Mouse (Mus musculus): Measurements from ENCODE around the gene Tmprss11a. TPM values are rescaled to one million over a fixed set of nuclear protein-coding genes. Genes with fewer than 3 reads are reported as not detected.

The Tmprss11a gene
- not detected in 2 replicates for polyA plus RNA-seq (2014; fragmentation: Nextera tagmentation; extraction: Ambion mirVana)

- Histone ChIP-seq H3K9ac (replicated peaks; ENCODE audit: low read depth, low read length) (no peak within 1 kb of the TSS), H3K4me1 (ENCODE audit: control insufficient read depth, insufficient read depth, low read length) (no peaks in the 10 kb centered on the region), H3K4me3 (ENCODE audit: low read depth, low read length) (no peak within 1 kb of the TSS), H3K9me3 (ENCODE audit: control insufficient read depth, low read length) (no peaks in the 10 kb centered on the region), H3K27ac (ENCODE audit: low read depth, low read length) (no peak within 1 kb of the TSS), H3K36me3 (ENCODE audit: control insufficient read depth, insufficient read depth, low read length) (no peaks in the 10 kb centered on the region), H3K27me3 (ENCODE audit: control insufficient read depth, insufficient read depth, low read length) (no peaks in the 10 kb centered on the region), H3K4me2 (ENCODE audit: low read depth, low read length) (no peak within 1 kb of the TSS)
- no peak for ATAC-seq (ENCODE audit: low read depth)
- 75% methylated on average over 4 of the region's 4 CpGs for WGBS
Observed at GRCm38 (mm10) chr5:86468890-86469289, at the start of gene Tmprss11a. TSS of gene Tmprss11a (minus strand) at chr5:86468990.

- Histone ChIP-seq H3K36me3 (ENCODE audit: control insufficient read depth, insufficient read depth, low read length) (no peaks in the 10 kb centered on the region), H3K27ac (ENCODE audit: low read depth, low read length) (no peak within 1 kb of the TSS), H3K4me1 (ENCODE audit: control insufficient read depth, insufficient read depth, low read length) (no peaks in the 10 kb centered on the region), H3K9me3 (ENCODE audit: control insufficient read depth, low read length) (no peaks in the 10 kb centered on the region), H3K4me3 (ENCODE audit: low read depth, low read length) (no peak within 1 kb of the TSS), H3K4me2 (ENCODE audit: low read depth, low read length) (no peak within 1 kb of the TSS), H3K27me3 (ENCODE audit: control insufficient read depth, insufficient read depth, low read length) (no peaks in the 10 kb centered on the region), H3K9ac (replicated peaks; ENCODE audit: low read depth, low read length) (no peak within 1 kb of the TSS)
- no peak for ATAC-seq (ENCODE audit: low read depth)
- WGBS, result 85% methylated on average over 9 of the region's 9 CpGs
Observed at GRCm38 (mm10) chr5:86518500-86518899, 49.7 kb upstream of the Tmprss11a start, which contains the start of gene Tmprss11g. TSS of gene Tmprss11g (minus strand) at chr5:86518600.

GRCm38 (mm10) chr5:86511538-86511937 lies 42.7 kb upstream of the Tmprss11a start:
- H3K4me1 ChIP-seq (ENCODE audit: control insufficient read depth, insufficient read depth, low read length), result no peaks in the 10 kb centered on the region
- WGBS, result 47% methylated on average over 5 of the region's 5 CpGs
- no peak overlapping the region for H3K4me3 ChIP-seq (ENCODE audit: low read depth, low read length)
- H3K9me3 ChIP-seq (ENCODE audit: control insufficient read depth, low read length), result no peaks in the 10 kb centered on the region
- ATAC-seq (ENCODE audit: low read depth), result no peak
- no peaks in the 10 kb centered on the region for H3K27me3 ChIP-seq (ENCODE audit: control insufficient read depth, insufficient read depth, low read length)
- H3K27ac ChIP-seq (ENCODE audit: low read depth, low read length), result no peak overlapping the region
- no peaks in the 10 kb centered on the region for H3K36me3 ChIP-seq (ENCODE audit: control insufficient read depth, insufficient read depth, low read length)
- H3K9ac ChIP-seq (replicated peaks; ENCODE audit: low read depth, low read length), result no peak overlapping the region
- H3K4me2 ChIP-seq (ENCODE audit: low read depth, low read length), result no peak overlapping the region

GRCm38 (mm10) chr5:86493453-86493852 lies 24.7 kb upstream of the Tmprss11a start:
- 80% methylated on average over 1 of the region's 1 CpGs for WGBS
- H3K27ac ChIP-seq (ENCODE audit: low read depth, low read length), result no peak overlapping the region

DNA sequence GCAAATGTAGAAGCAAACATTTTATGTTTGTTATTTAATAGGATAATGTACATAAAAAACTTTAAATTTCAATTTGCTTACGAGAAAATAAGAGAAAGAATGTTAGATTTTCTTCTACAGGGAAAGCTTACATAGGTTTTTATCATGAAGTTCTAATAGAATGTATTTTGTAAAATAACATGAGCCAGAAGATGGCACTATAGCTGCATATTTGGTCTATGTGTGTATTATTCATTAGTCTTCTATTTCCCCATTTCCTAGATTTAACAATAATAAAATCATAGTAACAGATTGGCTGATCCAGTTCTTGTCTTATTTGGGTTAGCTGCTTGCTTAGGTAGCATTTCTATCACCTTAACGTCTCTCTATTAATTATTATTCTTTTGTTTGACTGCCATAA lies 13.8 kb upstream of the Tmprss11a start:
- Histone ChIP-seq H3K36me3 (ENCODE audit: control insufficient read depth, insufficient read depth, low read length) (no peaks in the 10 kb centered on the region), H3K9ac (replicated peaks; ENCODE audit: low read depth, low read length) (no peak overlapping the region), H3K4me1 (ENCODE audit: control insufficient read depth, insufficient read depth, low read length) (no peaks in the 10 kb centered on the region), H3K9me3 (ENCODE audit: control insufficient read depth, low read length) (no peaks in the 10 kb centered on the region), H3K4me2 (ENCODE audit: low read depth, low read length) (no peak overlapping the region), H3K27me3 (ENCODE audit: control insufficient read depth, insufficient read depth, low read length) (no peaks in the 10 kb centered on the region), H3K27ac (ENCODE audit: low read depth, low read length) (no peak overlapping the region), H3K4me3 (ENCODE audit: low read depth, low read length) (no peak overlapping the region)
- 81% methylated on average over 2 of the region's 2 CpGs for WGBS
- no peak for ATAC-seq (ENCODE audit: low read depth)

More at GRCm38 (mm10) chr5:86493453-86493852, 24.7 kb upstream of the Tmprss11a start:
- Histone ChIP-seq H3K36me3 (ENCODE audit: control insufficient read depth, insufficient read depth, low read length) (no peaks in the 10 kb centered on the region), H3K27me3 (ENCODE audit: control insufficient read depth, insufficient read depth, low read length) (no peaks in the 10 kb centered on the region), H3K4me1 (ENCODE audit: control insufficient read depth, insufficient read depth, low read length) (no peaks in the 10 kb centered on the region), H3K9ac (replicated peaks; ENCODE audit: low read depth, low read length) (no peak overlapping the region), H3K9me3 (ENCODE audit: control insufficient read depth, low read length) (no peaks in the 10 kb centered on the region), H3K4me3 (ENCODE audit: low read depth, low read length) (no peak overlapping the region), H3K4me2 (ENCODE audit: low read depth, low read length) (no peak overlapping the region)
- no peak for ATAC-seq (ENCODE audit: low read depth)

- 98% methylated on average over 1 of the region's 1 CpGs for WGBS
- no peaks in the 10 kb centered on the region for H3K9me3 ChIP-seq (ENCODE audit: control insufficient read depth, low read length)
- ATAC-seq (ENCODE audit: low read depth), result no peak
- H3K27me3 ChIP-seq (ENCODE audit: control insufficient read depth, insufficient read depth, low read length), result no peaks in the 10 kb centered on the region
- H3K36me3 ChIP-seq (ENCODE audit: control insufficient read depth, insufficient read depth, low read length), result no peaks in the 10 kb centered on the region
- no peak overlapping the region for H3K9ac ChIP-seq (replicated peaks; ENCODE audit: low read depth, low read length)
- H3K27ac ChIP-seq (ENCODE audit: low read depth, low read length), result no peak overlapping the region
- H3K4me1 ChIP-seq (ENCODE audit: control insufficient read depth, insufficient read depth, low read length), result no peaks in the 10 kb centered on the region
- no peak overlapping the region for H3K4me3 ChIP-seq (ENCODE audit: low read depth, low read length)
- H3K4me2 ChIP-seq (ENCODE audit: low read depth, low read length), result no peak overlapping the region
Observed at GRCm38 (mm10) chr5:86482031-86482430, 13.2 kb upstream of the Tmprss11a start.

DNA sequence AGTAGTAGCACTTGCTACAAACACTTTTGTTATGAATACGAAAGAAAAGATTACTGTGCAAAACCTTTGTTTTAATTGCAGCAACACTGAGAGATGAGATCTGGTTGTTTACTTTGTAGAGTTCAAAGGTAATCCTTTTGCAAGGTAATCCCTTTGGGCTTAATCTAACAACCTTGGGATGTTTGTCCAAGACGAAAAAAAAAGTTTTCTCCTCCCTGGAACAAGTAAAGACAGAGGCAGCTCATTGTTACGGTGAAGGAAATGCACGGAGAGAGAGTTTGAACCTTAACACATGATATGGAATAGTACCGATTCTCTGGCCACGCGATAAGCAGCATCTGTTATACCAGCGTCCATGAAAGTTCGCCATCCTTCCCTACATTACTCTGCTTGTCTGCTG lies 5.1 kb upstream of the Tmprss11a start:
- H3K4me3 ChIP-seq (ENCODE audit: low read depth, low read length), result no peak overlapping the region
- H3K9me3 ChIP-seq (ENCODE audit: control insufficient read depth, low read length), result no peaks in the 10 kb centered on the region
- ATAC-seq (ENCODE audit: low read depth), result no peak
- H3K4me1 ChIP-seq (ENCODE audit: control insufficient read depth, insufficient read depth, low read length), result no peaks in the 10 kb centered on the region
- no peak overlapping the region for H3K9ac ChIP-seq (replicated peaks; ENCODE audit: low read depth, low read length)
- no peak overlapping the region for H3K4me2 ChIP-seq (ENCODE audit: low read depth, low read length)
- no peak overlapping the region for H3K27ac ChIP-seq (ENCODE audit: low read depth, low read length)
- H3K36me3 ChIP-seq (ENCODE audit: control insufficient read depth, insufficient read depth, low read length), result no peaks in the 10 kb centered on the region
- H3K27me3 ChIP-seq (ENCODE audit: control insufficient read depth, insufficient read depth, low read length), result no peaks in the 10 kb centered on the region
- 86% methylated on average over 9 of the region's 9 CpGs for WGBS

DNA sequence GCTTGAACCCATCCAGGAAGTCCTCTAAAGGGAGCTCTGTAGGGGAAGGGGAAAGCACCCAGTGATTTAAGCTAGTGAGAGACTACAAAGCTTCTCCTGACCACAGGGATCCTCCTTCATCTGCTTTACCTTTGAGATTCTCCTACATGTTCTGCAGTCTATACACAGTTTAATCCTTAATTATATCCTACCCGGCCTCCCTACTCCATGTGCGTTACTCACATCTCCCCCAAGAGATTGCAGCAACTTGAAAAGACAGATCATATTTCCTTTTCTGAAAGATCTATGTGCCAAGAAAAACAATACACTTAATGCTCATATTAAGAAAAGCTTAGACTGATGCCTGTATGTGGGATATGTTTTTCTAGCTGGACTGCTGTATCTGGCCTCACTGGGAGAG lies 29.5 kb downstream of the Tmprss11a start:
- Histone ChIP-seq H3K4me2 (ENCODE audit: low read depth, low read length) (no peak overlapping the region), H3K27ac (ENCODE audit: low read depth, low read length) (no peak overlapping the region), H3K9ac (replicated peaks; ENCODE audit: low read depth, low read length) (no peak overlapping the region), H3K4me1 (ENCODE audit: control insufficient read depth, insufficient read depth, low read length) (no peaks in the 10 kb centered on the region), H3K36me3 (ENCODE audit: control insufficient read depth, insufficient read depth, low read length) (no peaks in the 10 kb centered on the region), H3K9me3 (ENCODE audit: control insufficient read depth, low read length) (no peaks in the 10 kb centered on the region), H3K27me3 (ENCODE audit: control insufficient read depth, insufficient read depth, low read length) (no peaks in the 10 kb centered on the region), H3K4me3 (ENCODE audit: low read depth, low read length) (no peak overlapping the region)
- WGBS, result 82% methylated on average over 2 of the region's 2 CpGs
- no peak for ATAC-seq (ENCODE audit: low read depth)

- Histone ChIP-seq H3K4me3 (ENCODE audit: low read depth, low read length) (no peak overlapping the region), H3K27me3 (ENCODE audit: control insufficient read depth, insufficient read depth, low read length) (no peaks in the 10 kb centered on the region), H3K36me3 (ENCODE audit: control insufficient read depth, insufficient read depth, low read length) (no peaks in the 10 kb centered on the region), H3K9me3 (ENCODE audit: control insufficient read depth, low read length) (no peaks in the 10 kb centered on the region), H3K9ac (replicated peaks; ENCODE audit: low read depth, low read length) (no peak overlapping the region), H3K4me2 (ENCODE audit: low read depth, low read length) (no peak overlapping the region), H3K4me1 (ENCODE audit: control insufficient read depth, insufficient read depth, low read length) (no peaks in the 10 kb centered on the region), H3K27ac (ENCODE audit: low read depth, low read length) (no peak overlapping the region)
- no peak for ATAC-seq (ENCODE audit: low read depth)
Observed at GRCm38 (mm10) chr5:86438548-86438947, 30.2 kb downstream of the Tmprss11a start.
